Mouse (Mus musculus): ENCODE data around the gene Met.

Gene Met

DNA sequence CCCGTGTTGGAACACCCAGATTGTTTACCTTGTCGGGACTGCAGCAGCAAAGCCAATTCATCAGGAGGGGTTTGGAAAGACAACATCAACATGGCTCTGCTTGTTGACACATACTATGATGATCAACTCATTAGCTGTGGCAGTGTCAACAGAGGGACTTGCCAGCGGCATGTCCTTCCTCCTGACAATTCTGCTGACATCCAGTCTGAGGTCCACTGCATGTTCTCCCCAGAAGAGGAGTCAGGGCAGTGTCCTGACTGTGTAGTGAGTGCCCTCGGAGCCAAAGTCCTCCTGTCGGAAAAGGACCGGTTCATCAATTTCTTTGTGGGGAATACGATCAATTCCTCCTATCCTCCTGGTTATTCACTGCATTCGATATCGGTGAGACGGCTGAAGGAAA, 27.9 kb downstream of the Met start:
- DNase-seq (ENCODE audit: low spot score in 2 of 2), result no peak

DNA sequence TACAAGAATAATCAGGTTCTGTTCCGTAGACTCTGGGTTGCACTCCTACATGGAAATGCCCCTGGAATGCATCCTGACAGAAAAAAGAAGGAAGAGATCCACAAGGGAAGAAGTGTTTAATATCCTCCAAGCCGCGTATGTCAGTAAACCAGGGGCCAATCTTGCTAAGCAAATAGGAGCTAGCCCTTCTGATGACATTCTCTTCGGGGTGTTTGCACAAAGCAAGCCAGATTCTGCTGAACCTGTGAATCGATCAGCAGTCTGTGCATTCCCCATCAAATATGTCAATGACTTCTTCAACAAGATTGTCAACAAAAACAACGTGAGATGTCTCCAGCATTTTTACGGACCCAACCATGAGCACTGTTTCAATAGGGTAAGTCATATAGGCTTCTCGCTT, 28.5 kb downstream of the Met start:
- no peak for DNase-seq (ENCODE audit: low spot score in 2 of 2)

DNA sequence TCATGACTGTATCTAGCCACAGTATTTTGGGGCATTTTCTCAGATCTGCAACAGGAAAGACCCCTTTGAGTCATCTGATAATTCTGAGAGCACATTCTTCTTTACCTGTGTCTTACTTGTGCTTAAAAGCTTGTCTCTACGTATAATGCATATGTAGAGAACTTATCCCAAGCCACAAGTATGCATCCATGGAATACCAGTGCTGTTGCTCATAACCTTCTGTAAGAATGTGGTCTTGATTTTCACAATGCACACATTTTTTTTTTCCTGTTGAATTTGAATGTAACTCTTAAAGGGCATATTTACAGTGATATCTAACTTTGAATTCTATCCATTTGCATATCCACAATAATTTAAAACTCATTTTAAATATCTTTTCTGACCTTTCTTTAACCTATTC, 31.8 kb downstream of the Met start:
- DNase-seq (ENCODE audit: low spot score in 2 of 2), result no peak

DNA sequence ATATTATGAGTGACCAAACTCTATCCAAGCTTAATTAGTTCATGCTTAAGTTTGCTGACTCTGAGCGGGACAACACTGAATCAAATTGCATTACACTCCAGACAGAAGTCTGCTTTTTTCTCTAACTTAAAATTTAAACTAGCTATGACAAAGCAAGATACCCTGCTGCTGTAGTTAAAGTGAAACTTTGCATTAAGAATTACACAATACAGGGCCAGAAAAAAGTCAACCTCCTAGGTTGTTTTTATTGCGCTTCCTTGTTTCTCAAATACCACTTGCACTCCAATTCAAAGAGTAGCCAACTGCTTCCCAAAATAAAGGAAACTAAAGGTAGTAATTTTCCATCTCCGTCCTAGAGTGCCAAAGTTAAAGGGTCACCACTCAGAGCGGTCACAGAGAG, 33.8 kb downstream of the Met start:
- DNase-seq (ENCODE audit: low spot score in 2 of 2), result no peak

DNA sequence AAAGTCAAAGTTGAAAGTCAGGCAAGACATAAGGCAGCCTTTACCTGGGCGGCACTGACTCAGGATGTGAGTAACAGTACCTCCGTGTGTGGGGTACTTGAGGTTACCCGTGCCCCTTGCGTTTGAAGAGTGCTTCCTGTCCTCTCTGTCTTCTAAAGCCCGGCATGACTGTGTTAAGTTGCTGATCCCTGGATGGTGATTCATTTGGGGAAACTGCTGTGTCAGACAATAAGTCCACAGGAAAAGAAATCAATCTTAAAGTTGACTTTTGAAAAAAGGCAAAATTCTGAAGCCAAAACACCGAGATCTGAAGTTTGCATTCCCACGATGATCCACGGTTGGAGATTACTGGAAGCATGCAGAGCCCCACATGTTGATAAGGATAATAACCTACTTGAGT, 35.2 kb downstream of the Met start:
- no peak for DNase-seq (ENCODE audit: low spot score in 2 of 2)

DNA sequence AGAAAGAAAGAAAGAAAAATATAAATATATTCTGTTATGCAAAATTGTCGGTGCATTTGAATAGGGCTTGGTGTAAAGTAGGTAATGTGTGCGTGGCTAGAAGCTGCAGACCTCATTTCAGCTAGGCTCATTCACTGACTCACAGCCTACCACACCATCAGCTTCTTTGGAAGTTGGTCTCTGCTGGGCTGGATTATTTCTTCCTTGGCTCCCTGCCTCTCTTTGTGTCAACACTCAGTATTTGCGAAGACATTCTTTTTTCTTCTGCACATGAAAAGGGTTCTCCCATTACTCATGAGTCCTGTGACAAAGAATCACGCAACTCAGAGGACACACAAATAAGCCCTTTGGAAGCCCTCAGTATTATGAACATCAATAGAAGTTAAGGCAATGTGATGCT, 37.8 kb downstream of the Met start:
- no peak for DNase-seq (ENCODE audit: low spot score in 2 of 2)

DNA sequence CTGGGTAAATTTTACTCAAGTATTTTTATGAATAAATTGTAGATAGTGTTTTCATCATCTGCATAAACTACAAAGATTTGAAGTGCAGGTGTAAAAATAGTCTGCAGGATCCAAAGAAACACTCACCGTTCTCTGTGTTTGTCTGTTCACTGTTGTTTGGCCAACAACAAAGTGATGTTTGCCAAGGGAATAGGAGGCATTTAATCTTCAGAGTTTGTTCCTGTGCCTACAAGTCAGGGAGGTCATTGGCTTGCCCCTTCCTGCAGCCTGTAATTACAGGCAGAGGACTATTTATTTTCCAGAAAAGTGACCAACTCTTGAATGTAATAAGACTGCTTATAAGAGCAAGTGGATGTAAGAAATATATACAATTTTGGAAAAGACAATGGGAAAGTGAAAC, 38.7 kb downstream of the Met start:
- DNase-seq (ENCODE audit: low spot score in 2 of 2), result no peak

DNA sequence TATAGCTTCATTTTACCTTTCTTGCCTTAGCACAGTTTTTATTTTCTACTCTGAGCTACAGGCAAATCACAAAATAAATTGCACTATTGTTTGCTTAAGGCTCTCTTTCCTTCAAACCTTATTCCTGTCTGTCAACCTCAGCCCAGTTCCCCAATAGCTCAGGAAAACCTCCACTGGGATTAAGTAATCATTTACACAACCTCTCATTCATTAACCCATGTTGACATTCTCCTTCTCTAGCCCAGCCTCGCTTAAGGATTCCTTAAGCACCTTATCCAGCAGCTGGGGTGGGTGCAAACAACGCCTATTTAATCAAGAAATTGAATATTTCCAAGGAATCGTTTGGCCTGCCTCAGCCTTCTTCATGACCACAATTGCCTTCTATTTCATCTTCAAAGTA, 40.1 kb downstream of the Met start:
- no peak for DNase-seq (ENCODE audit: low spot score in 2 of 2)

DNA sequence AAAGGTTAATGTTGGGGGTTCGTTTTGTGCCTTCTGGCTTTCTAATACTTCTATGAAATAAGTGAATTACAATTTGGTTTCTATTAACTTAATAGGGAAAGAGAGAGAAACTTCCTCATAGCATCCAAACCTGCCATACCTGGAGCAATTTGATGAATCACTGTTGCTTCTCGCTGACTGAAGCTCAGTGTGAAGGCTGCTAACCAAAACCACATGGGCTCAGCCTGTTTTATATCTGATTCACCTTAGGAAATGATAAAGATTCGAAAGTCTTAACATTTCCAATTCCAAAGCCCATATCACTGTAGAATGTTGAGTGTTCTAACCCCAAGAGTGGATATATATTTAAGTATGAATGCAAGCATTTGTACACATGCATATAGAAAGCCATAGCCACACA, 41.9 kb downstream of the Met start:
- DNase-seq (ENCODE audit: low spot score in 2 of 2), result no peak

DNA sequence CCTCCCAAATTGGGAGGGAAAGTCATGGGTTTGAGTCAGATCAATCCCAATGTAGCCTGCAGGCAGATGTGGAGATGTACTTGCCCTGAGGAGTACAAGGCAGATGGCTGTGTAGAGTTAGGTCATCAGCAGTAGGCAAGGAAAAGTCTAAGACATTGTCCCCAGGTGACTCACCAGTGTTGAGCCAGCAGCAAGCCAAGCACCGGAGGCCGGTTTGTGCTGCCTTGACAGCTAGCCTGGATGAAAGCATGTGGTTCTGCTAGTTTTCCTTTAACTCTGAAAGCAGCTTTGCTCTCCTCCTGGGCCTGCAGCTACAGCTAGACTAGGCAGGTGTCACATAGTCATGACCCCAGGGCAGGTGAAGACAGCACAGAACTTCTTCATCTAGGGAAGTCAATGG, 43.2 kb downstream of the Met start:
- DNase-seq (ENCODE audit: low spot score in 2 of 2), result no peak

DNA sequence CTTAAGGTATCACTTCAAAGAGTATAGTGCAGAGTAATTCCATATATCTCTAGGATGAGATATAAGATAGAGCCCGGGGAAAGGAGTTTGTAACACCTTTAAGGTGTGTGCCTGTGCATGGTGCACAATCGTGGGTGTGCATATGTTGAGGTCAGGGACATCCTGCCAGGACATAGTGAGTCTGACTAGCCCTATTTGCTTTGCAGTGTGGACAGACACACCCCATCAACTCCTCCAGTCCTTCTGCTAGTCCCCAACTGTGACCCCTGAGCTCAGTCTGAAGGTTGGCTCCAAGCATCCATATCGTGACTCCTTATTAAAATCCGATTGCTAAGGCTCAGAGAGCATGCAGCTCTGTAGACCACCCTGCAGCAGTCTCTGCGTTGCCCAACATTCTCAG, 44.6 kb downstream of the Met start:
- DNase-seq (ENCODE audit: low spot score in 2 of 2), result no peak

DNA sequence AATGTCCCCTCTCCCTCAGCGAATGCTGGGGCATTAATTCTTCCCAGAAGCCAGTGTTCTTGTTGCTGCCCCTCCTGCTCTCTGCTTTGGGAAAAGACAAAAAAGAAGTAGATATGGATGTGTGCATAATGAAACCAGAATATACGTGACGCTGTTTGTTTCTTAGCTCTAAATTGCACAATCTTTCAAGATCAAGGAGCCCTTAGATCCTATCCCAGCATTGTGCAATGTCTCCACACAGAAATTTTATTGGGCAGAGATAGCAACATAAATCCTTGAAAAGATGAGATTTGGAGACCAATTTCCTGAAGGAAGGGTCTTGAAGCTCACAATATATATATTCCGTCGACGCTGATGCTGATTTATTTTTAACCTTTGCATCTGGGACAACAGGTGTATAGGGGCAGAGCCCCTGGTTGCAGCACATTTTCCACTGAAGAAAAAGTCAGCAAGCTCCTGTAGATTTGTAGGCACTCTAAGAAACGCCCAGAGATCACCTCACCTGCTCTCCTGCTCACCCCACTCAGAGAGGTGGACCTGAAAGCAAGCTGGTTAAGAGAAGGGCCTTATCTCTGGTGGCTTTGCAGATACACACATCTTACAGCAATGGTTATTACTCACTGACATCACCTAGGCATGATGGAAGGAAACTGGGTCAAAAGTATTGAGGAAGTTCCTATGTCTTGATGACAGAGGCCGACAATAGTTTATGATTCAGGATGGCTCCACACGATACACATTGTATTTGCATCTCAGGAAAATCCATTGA, 45.2 kb downstream of the Met start:
- DNase-seq (ENCODE audit: low spot score in 2 of 2), result no peak

DNA sequence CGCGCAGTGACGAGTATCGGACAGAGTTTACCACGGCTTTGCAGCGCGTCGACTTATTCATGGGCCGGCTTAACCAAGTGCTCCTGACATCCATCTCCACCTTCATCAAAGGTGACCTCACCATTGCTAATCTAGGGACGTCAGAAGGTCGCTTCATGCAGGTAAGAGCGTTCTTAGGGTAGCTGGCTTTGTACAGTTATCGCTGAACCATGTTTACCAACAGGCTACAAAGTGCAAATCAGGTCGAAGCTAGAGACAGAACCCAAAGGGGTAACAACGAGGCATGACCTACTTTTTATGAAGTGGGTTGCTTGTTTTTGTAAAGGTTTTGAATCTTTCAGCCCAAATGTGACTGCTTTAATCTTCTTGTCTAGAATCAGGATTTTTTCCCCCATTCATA, 49.8 kb downstream of the Met start:
- no peak for DNase-seq (ENCODE audit: low spot score in 2 of 2)

DNA sequence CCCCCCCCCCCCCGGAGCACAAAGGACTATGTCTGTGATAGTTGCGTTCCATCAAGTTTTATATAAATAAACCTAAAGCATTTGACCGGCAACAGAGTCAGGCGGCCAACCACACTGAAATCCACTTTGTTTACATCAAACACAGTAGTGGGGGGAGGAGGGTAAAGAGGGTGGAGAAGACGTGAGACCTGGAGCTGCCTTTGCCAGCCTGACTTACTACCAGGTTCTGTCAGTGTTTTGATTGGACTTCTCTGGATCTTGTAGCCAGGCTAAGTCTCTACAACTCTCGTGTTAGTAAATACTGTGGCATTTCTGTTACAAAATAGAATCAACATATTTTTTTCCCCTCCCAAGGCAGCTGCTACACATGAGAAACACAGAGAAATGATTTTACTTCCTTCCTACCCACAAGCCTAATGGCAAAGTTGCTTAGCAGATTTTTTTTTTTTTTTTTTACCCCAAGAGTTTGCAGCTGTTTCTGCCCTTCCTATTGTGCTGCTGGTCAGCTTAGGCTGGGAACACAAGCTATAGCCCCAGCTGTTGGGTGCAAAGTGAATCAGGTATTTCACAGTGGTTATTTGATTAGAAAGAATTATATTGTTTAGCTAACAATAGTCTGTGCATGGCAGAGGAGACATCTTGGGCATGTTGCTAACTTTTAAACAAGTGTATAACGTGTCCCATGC, 52.3 kb downstream of the Met start:
- no peak for DNase-seq (ENCODE audit: low spot score in 2 of 2)

DNA sequence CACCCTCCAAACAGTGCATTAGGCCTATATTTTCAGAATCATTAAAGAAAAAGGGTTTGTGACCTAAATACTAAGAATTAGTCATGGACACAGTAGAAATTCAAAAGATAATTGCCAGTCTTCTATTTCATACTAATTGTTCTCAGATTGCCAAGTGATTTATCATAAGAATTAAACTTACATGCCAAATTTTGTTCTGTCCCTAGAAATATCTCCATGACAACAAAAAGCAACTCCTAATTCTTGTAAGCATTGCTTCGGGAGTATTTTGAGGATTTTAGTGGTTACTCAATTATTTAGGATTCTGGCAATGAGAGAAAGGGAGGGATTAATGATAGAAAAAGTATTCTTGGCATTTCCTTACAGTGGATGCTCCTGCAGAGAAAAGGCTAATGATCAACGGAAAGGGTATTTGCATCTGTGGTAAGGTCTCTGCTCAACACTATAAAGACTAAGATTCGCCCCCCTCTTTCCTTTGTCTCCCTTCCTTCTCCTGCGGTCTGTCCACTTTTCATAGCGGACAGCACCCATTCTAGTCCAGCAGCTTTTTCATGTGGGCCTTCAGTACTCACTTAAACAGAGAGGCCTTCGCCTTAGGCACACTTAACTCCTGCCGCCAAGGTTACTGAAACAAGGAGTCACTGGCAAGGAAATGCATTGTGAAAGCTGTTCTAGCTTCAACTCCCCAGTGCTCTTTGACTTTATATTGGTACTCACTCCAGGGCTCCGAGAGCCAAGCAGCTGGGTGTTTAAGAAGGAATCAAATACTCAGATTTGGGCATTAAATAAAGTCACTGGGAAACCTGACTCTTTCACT, 58.5 kb downstream of the Met start:
- DNase-seq (ENCODE audit: low spot score in 2 of 2), result no peak

DNA sequence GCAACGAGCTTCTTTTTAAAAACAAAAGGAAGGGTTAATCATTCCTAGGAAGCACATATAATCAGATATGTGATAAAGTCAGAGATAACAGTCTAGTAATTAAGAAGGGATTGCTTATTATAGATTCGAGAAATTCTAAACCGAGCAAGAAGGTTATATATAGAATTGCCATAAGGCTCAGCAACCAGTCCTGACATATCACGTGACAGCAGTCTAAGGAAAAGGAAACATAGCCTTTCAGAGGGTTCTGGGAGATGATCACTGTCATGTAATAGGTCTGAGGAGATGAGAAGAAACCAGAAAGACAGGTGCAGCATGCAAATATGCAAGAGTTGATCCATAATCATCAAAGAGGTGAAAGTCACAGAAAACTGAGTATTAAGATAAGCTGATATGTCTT, 59.3 kb downstream of the Met start:
- DNase-seq (ENCODE audit: low spot score in 2 of 2), result no peak

DNA sequence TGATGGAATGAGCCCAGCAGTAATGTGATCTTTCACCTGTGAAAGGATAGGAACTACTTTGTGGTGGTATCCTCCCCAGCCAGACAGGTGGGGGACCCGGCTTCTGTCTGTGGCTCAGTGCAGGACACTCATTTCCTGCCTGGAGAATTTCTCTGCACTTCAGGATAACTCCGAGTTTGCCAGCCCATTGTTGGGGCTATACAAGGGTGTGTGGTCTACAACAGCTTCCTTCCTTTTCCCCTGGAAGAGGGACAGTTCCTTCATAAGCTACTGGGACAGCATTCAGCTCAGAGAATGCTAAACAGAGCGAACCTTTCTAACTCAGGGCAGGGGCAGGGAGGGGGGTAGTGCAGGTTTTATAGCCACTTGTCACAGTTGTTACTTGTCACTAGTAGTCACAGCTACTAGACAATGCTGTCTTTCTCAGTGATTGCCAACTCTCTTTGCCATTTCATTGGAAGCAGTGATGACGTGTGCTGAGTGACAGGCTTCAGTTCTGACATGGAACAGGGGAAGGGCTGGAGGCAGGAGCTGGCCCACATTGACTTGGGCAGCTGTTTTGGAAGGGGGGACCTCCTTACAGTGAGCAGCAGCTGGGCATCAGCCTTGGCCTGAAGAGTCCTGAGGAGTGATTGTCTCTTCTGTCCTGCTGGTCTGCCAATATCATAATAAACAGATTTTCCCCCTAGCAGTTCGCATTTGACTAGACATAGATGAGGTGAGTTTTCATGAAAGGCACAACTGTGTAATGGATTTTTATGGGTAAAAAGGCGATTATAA, 66.1 kb downstream of the Met start:
- no peak for DNase-seq (ENCODE audit: low spot score in 2 of 2)

DNA sequence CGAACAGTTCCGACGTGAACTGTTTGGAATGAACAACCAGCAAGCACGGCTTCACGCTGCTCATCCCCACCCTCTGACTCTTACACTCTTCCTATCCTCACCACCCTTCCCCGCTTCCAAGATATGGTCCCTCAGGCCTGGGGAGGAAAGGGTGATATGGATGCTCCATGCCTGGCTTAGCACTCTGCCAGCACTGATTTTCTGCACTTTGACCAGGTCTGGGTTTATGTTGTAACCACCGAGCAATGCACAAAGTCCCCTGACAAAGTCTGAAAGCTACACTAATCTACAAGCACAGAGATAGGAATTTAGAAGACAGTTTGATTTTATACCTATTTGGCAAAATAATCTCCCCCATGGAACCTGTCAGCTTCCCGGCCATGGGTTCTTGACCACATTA, 78.0 kb downstream of the Met start:
- DNase-seq (ENCODE audit: low spot score in 2 of 2), result no peak

DNA sequence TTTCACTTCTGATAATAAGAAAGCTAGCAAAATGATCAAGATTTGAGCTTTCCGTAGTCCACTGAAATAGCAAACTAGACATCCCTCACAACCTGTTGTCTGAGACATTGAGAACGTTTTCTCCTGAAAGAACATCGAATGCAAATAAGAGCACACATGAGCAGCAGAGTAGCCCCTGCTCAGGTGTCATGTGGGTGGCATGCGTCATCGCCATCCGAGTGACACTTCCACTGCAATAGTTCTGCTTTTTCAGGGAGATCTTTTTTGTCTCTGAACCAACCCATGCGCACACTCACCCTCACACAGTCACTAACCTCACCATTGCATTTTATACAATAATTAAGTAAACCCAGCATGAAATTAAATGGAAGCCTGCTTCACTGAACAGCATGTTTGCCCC, 78.8 kb downstream of the Met start:
- peak; percentile 59 to 65 for DNase-seq (ENCODE audit: low spot score in 2 of 2)

DNA sequence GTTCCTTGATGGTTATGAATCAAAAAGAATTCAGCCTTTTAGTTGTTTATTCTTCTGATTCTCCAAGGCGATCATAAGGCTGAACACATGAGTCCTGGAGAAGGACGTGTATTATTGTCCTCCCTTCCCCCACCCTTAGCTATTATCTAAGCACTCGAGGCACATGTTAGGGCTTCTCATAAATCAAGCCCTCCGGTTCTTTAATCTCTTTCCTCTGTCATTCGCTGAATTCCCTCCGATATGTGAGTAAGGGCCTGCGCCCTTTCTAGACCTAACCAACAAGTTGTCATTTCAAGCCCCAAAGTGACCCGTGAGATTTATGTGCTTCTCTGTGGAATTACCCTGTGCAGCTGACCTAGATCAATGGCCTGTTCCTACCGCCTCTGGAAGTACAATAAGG, 81.9 kb downstream of the Met start:
- no peak for DNase-seq (ENCODE audit: low spot score in 2 of 2)

DNA sequence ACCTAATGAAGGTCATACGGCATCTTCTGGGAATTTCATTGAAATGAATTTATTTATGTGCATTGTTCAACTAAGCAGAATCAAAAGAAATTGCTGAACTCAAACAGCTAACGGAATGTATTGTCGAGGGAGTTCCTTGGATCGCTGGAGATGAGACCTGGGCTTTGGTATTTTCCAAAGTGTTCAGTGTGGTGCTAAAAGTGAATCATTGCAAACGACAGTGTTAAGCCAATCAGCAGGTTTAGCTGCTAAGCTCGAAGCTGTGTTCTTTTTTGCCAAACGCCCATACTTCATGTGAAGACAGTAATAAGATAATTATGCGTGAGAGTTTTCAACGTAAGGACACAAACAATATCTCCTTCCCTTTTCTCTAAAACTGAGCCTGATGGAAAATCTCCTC, 82.7 kb downstream of the Met start:
- DNase-seq (ENCODE audit: low spot score in 2 of 2), result no peak

DNA sequence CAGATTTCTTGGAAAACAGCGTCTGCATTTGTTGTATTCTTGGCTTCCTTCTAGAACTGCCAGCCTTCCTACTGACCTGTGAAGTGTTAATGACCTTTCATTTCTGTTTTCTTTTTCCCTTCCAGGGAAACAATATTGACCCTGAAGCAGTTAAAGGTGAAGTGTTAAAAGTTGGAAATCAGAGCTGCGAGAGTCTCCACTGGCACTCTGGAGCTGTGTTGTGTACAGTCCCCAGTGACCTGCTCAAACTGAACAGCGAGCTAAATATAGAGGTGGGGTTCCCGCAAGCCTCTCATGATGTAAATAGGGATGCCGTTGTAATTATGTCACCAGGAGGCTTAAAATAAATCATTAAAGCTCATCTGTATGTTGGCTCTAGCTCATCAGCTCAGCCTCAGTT, 83.2 kb downstream of the Met start:
- no peak for DNase-seq (ENCODE audit: low spot score in 2 of 2)

Measured in spleen, postnatal 36 days (tissue).